Mouse (Mus musculus) hindbrain, embryonic 11.5 days (tissue): ENCODE data around the gene Igbp1. TPM values are rescaled to one million over a fixed set of nuclear protein-coding genes. Genes with fewer than 3 reads are reported as not detected.

ENCODE experiments used
- ATAC-seq: fragments of 200-750 bp; cut with Nextera tagmentation; 2 replicates; pipeline ENCODE4 v1.8.0; 2017; ENCODE audit warnings: mild to moderate bottlenecking, moderate TSS enrichment, moderate library complexity; ENCODE audit not compliant: low FRiP score
- DNase-seq: peaks from one replicate; pipeline ENCODE4 v3.0.0-alpha.2; 2015; ENCODE audit warnings: low spot score
- H3K27ac ChIP-seq: fragments of 300-500 bp; sonication (generic); 2 replicates; pipeline ENCODE4 v1.5.1; 2014; ENCODE audit warnings: mild to moderate bottlenecking, low read depth, low read length
- H3K27me3 ChIP-seq: fragments of 300-500 bp; sonication (generic); 2 replicates; pipeline ENCODE4 v1.6.1; 2014; ENCODE audit warnings: mild to moderate bottlenecking, low read length, moderate library complexity, mixed read lengths; ENCODE audit not compliant: control insufficient read depth, insufficient read depth
- H3K36me3 ChIP-seq: fragments of 300-500 bp; sonication (generic); 2 replicates; pipeline ENCODE4 v1.6.1; 2014; ENCODE audit warnings: mild to moderate bottlenecking, low read length, moderate library complexity, mixed read lengths; ENCODE audit not compliant: control insufficient read depth, insufficient read depth
- H3K4me1 ChIP-seq: fragments of 300-500 bp; sonication (generic); replicated peaks from 2 replicates; pipeline ENCODE4 v1.6.1; 2014; ENCODE audit warnings: low read length, mixed read lengths; ENCODE audit not compliant: control insufficient read depth, insufficient read depth
- H3K4me2 ChIP-seq: fragments of 300-500 bp; sonication (generic); replicated peaks from 2 replicates; pipeline ENCODE4 v1.6.1; 2014; ENCODE audit warnings: mild to moderate bottlenecking, low read depth, low read length
- H3K4me3 ChIP-seq: fragments of 300-500 bp; sonication (generic); 2 replicates; pipeline ENCODE4 v1.5.1; 2014; ENCODE audit warnings: low read depth, low read length
- H3K9ac ChIP-seq: fragments of 300-500 bp; sonication (generic); 2 replicates; pipeline ENCODE4 v1.6.1; 2014; ENCODE audit warnings: low read depth, low read length
- H3K9me3 ChIP-seq: fragments of 300-500 bp; sonication (generic); 2 replicates; pipeline ENCODE4 v1.6.1; 2016; ENCODE audit warnings: low read length; ENCODE audit not compliant: control insufficient read depth
- WGBS: fragments of 180-500 bp; shearing (Covaris S2); extraction: QIAGEN DNeasy Blood & Tissue Kit; methylation state at CpG from one replicate; pipeline ENCODE4 v1.1.7; 2014; 5-methylcytosine and 5-hydroxymethylcytosine counted together
- polyA plus RNA-seq: library from polyadenylated mRNA; unstranded; fragments of >200 nt; fragmentation: Nextera tagmentation; extraction: Ambion mirVana; gene quantifications from 2 replicates; pipeline ENCODE4 v1.2.1, GENCODE M21; 2014

The Igbp1 gene
- polyA plus RNA-seq, 1 experiment from 2014 or later: 45.0 TPM

DNA sequence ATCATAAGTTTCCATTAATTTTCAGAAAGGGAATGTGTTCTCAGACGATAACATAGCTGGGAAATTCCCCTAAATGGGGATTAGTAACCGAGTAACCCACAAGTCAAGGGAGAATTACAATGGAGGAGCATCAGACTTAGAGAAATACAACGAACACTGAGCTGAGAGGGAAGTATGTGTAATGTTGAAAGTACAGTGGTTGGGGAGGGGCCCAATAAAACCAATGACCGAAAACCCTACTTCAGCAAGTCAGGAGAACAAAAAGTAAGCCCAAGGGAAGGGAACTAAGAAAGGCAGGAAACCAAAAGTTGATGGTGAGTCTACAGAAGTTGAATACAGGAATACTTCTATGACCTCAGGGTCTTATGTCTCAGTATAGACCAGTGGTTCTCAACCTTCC lies 14.1 kb downstream of the Igbp1 start:
- H3K9ac ChIP-seq: no peak overlapping the region
- no peaks in the 10 kb centered on the region for H3K36me3 ChIP-seq
- no peak overlapping the region for H3K4me3 ChIP-seq
- DNase-seq: no peak
- no peak for ATAC-seq
- no peaks in the 10 kb centered on the region for H3K9me3 ChIP-seq
- H3K4me2 ChIP-seq: no peak overlapping the region
- H3K27me3 ChIP-seq: no peaks in the 10 kb centered on the region
- H3K27ac ChIP-seq: no peak overlapping the region
- 93% methylated on average over 4 of the region's 4 CpGs for WGBS
- no peaks in the 10 kb centered on the region for H3K4me1 ChIP-seq

DNA sequence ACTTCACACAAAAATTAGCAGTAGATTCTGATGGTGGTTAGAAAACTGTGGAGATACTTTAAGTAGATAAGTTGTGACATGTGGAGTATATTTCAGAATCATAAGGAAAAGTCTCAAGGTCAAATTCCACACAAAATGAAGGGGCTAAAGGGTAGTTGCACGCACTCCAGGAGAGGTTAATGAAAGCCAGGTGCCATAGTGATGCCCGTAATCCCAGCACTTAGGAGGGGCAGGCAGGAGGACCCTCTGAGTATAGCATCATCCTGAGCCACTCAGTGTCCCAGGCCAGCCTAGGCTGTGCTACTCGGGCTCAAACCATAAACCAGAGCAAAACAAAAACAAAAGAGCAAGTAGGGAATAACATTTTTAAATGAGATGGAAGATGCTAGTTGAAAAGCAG lies 15.8 kb downstream of the Igbp1 start:
- Histone ChIP-seq H3K4me1 (no peaks in the 10 kb centered on the region), H3K27ac (no peak overlapping the region), H3K9me3 (no peaks in the 10 kb centered on the region), H3K36me3 (no peaks in the 10 kb centered on the region), H3K4me2 (no peak overlapping the region), H3K4me3 (no peak overlapping the region), H3K9ac (no peak overlapping the region), H3K27me3 (no peaks in the 10 kb centered on the region)
- 60% methylated on average over 3 of the region's 3 CpGs for WGBS
- no peak for DNase-seq
- ATAC-seq: no peak

DNA sequence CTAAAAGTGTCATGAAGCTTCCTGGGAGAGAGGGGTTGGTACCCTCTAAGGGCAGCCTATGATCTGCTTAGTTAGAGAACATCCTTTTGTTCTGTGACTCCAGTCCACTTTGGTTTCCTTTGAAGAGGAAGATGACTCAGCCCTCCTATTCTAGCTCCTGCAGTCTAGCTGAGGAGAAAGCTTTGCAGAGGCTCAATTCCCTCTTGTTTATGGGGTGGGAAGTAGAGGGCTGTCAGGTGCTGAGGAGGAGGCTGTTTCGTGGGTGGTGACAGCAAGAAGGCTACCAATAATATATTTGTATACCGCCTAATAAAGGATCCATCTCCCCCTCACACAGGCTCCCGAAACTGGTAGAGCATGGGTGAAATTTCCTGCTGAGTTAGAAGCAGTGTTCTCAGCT lies 22.6 kb downstream of the Igbp1 start:
- Histone ChIP-seq H3K4me2 (no peak overlapping the region), H3K4me1 (no peaks in the 10 kb centered on the region), H3K9me3 (no peaks in the 10 kb centered on the region), H3K27ac (no peak overlapping the region), H3K9ac (no peak overlapping the region), H3K27me3 (no peaks in the 10 kb centered on the region), H3K4me3 (no peak overlapping the region), H3K36me3 (no peaks in the 10 kb centered on the region)
- WGBS: 92% methylated on average over 3 of the region's 3 CpGs
- ATAC-seq: no peak
- DNase-seq: no peak

DNA sequence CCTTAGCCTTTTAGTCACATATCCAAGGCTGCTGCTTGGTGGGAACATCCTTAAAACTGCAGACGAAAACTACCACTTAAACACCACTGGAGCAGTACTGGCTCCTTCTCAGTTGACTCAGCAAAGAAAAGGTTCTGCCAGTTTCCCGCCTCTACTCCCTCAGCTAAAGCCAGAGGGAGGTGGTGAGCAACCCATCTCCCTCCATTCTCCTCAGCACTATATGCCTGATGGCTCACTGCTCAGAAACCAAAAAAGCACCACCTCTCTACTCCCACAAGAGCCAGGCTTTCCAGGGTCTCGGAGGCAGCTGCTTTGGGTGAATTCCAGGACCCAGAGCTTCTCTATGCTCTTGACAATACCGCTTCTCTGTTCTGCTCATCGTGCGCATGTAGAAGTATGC lies 23.5 kb downstream of the Igbp1 start:
- Histone ChIP-seq H3K36me3 (no peaks in the 10 kb centered on the region), H3K9ac (no peak overlapping the region), H3K4me3 (no peak overlapping the region), H3K4me2 (no peak overlapping the region), H3K27ac (no peak overlapping the region), H3K9me3 (no peaks in the 10 kb centered on the region), H3K27me3 (no peaks in the 10 kb centered on the region), H3K4me1 (no peaks in the 10 kb centered on the region)
- DNase-seq (no peak), ATAC-seq (no peak)
- WGBS: 92% methylated on average over 6 of the region's 6 CpGs

DNA sequence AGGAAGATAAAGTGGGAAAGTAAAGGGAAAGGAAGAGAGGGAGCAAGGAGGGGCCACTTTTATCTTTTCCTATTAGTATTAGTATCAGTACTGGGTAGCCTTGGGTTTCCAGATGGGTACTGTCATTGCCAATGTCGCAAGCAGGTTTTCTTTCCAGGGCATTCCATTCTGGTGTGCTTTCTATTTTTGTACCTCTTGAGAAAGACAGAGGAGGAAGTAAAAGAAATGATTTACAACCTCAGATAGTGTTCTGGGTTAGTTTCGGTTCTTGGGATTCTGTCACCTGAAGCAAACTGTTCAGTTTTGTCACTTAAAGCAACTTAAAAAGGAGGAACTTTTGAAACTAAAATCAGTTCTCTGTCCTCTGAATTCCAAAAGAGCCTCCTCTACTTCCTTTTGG lies 24.4 kb downstream of the Igbp1 start:
- H3K27me3 ChIP-seq: no peaks in the 10 kb centered on the region
- no peak for ATAC-seq
- DNase-seq: no peak

DNA sequence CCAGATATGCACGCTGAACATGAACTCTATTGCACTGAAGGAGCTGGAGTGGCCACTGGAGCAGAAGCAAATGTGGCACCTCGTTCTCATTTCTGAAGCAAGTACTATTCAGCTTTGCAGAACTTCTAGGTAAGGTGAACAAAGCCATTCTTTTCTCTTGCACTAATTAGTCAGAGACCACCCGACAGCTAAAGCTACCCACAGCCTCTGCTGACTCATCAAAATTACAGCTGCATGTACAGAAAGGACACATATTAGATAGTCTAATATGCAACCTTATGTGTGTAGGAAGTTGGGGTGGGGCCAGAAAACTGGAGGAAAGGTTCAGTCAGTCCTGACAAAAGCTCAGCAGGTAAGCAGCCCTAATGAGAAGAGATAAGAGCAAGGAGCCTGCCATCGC lies 30.4 kb downstream of the Igbp1 start, which contains the start of gene Dgat2l6:
Gene Dgat2l6, plus strand, starts transcription at position 368 of the 400 bp plus-strand sequence.
- ATAC-seq (no peak), DNase-seq (no peak)
- Histone ChIP-seq H3K9ac (no peak within 1 kb of the TSS), H3K36me3 (no peaks in the 10 kb centered on the region), H3K4me2 (no peak within 1 kb of the TSS), H3K4me3 (no peak within 1 kb of the TSS), H3K9me3 (no peaks in the 10 kb centered on the region), H3K4me1 (no peaks in the 10 kb centered on the region), H3K27me3 (no peaks in the 10 kb centered on the region), H3K27ac (no peak within 1 kb of the TSS)
- 85% methylated on average over 4 of the region's 4 CpGs for whole genome bisulfite sequencing

More for the DNA sequence above, 24.4 kb downstream of the Igbp1 start:
- Histone ChIP-seq H3K9ac (no peak overlapping the region), H3K27ac (no peak overlapping the region), H3K4me1 (no peaks in the 10 kb centered on the region), H3K4me3 (no peak overlapping the region), H3K36me3 (no peaks in the 10 kb centered on the region), H3K9me3 (no peaks in the 10 kb centered on the region), H3K4me2 (no peak overlapping the region)
- whole genome bisulfite sequencing: 100% methylated on average over 2 of the region's 2 CpGs

DNA sequence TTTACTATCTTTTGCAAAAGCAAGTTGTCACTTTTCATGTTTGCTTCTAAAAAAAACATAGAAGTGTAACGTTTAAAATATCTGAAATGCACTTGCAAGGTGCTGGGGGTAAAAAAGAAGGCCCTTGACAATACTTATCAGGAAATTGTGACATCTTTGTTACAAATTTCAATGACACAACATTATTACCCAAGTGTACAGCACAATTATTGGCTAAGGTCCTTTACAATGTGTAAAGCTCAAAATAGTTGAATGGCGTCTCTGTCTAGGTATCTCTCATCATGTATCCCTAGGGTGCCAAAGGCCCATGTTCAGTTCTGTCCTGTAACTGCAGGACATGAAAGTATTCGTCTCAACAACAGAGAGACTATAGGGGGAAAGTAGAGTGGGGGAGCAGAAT lies 61.9 kb downstream of the Igbp1 start:
- Histone ChIP-seq H3K36me3 (no peaks in the 10 kb centered on the region), H3K9ac (no peak overlapping the region), H3K4me2 (no peak overlapping the region), H3K4me1 (no peaks in the 10 kb centered on the region), H3K4me3 (no peak overlapping the region), H3K27me3 (no peaks in the 10 kb centered on the region; the same call in 1 of the 2 replicates), H3K9me3 (no peaks in the 10 kb centered on the region), H3K27ac (no peak overlapping the region)
- 85% methylated on average over 3 of the region's 3 CpGs for WGBS
- DNase-seq: no peak
- no peak for ATAC-seq

DNA sequence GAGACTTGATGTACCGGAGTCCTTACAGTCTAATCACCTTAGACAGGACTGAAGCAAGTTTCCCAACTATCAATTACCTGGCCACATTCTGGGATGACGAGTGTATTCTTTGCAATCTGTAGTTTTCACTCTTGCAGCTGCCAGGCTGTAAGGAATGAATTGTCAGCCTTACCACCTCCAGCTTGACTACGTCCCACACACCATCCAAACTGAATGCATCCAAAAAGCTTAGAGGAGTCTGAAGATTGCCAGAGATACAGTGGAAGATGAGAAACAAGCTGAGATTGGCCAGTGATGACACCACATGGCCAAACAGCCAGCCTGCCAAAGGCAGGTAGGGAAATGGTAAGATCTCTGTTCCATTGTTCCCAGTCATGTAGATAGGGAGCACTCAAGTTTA lies 71.6 kb downstream of the Igbp1 start:
- ATAC-seq (no peak), DNase-seq (no peak)
- Histone ChIP-seq H3K4me3 (no peak overlapping the region), H3K27me3 (no peaks in the 10 kb centered on the region), H3K9ac (no peak overlapping the region), H3K36me3 (no peaks in the 10 kb centered on the region), H3K4me1 (no peaks in the 10 kb centered on the region), H3K9me3 (no peaks in the 10 kb centered on the region), H3K27ac (no peak overlapping the region), H3K4me2 (no peak overlapping the region)
- WGBS: 88% methylated on average over 3 of the region's 3 CpGs
